Mouse (Mus musculus) neural tube, embryonic 13.5 days (tissue): ENCODE data around the gene Suv39h1. TPM values are rescaled to one million over a fixed set of nuclear protein-coding genes. Genes with fewer than 3 reads are reported as not detected.
"Not testable (repeated sequence)": the region's sequence is repeated elsewhere in the genome, so short reads cannot be mapped to it uniquely, and the experiment has no call there.

Source experiments
- ATAC-seq: fragments of 200-750 bp; cut with Nextera tagmentation; 2 replicates; pipeline ENCODE4 v1.8.0; 2017; ENCODE audit warnings: low read depth, mild to moderate bottlenecking, moderate TSS enrichment, moderate library complexity
- H3K27ac ChIP-seq: fragments of 300-500 bp; sonication (generic); replicated peaks from 2 replicates; pipeline ENCODE4 v1.5.1; 2015; ENCODE audit warnings: moderate library complexity, mild to moderate bottlenecking, inconsistent platforms
- H3K27me3 ChIP-seq: fragments of 300-500 bp; sonication (generic); 2 replicates; pipeline ENCODE4 v1.6.1; 2015; ENCODE audit warnings: mild to moderate bottlenecking, inconsistent platforms
- H3K36me3 ChIP-seq: fragments of 300-500 bp; sonication (generic); 2 replicates; pipeline ENCODE4 v1.6.1; 2015; ENCODE audit warnings: mild to moderate bottlenecking, inconsistent platforms
- H3K4me1 ChIP-seq: fragments of 300-500 bp; sonication (generic); replicated peaks from 2 replicates; pipeline ENCODE4 v1.6.1; 2015; ENCODE audit warnings: inconsistent platforms
- H3K4me2 ChIP-seq: fragments of 300-500 bp; sonication (generic); 2 replicates; pipeline ENCODE4 v1.6.1; 2015; ENCODE audit warnings: inconsistent platforms, mild to moderate bottlenecking, moderate library complexity
- H3K4me3 ChIP-seq: fragments of 300-500 bp; sonication (generic); 2 replicates; pipeline ENCODE4 v1.5.1; 2015; ENCODE audit warnings: mild to moderate bottlenecking, inconsistent platforms
- H3K9ac ChIP-seq: fragments of 300-500 bp; sonication (generic); 2 replicates; pipeline ENCODE4 v1.6.1; 2015; ENCODE audit warnings: moderate library complexity, mild to moderate bottlenecking, inconsistent platforms
- H3K9me3 ChIP-seq: fragments of 300-500 bp; sonication (generic); 2 replicates; pipeline ENCODE4 v1.6.1; 2016; ENCODE audit warnings: inconsistent platforms
- WGBS: fragments of 180-500 bp; shearing (Covaris S2); methylation state at CpG from one replicate; pipeline ENCODE4 v1.1.7; 2015; 5-methylcytosine and 5-hydroxymethylcytosine counted together
- polyA plus RNA-seq: library from polyadenylated mRNA; unstranded; fragments of >200 nt; fragmentation: Nextera tagmentation; extraction: Ambion mirVana; gene quantifications from 2 replicates; pipeline ENCODE4 v1.2.1, GENCODE M21; 2015

Suv39h1 gene
- polyA plus RNA-seq, 1 experiment from 2014 or later: 39.8 TPM

- Histone ChIP-seq H3K27ac (no peak within 1 kb of the TSS), H3K4me3 (no peak within 1 kb of the TSS), H3K9me3 (no peaks in the 10 kb centered on the region), H3K4me2 (no peak within 1 kb of the TSS), H3K27me3 (no peaks in the 10 kb centered on the region), H3K9ac (no peak within 1 kb of the TSS), H3K4me1 (no peaks in the 10 kb centered on the region), H3K36me3 (no peaks in the 10 kb centered on the region)
- ATAC-seq: no peak
- WGBS: 77% methylated on average over 2 of the region's 2 CpGs
Measured at GRCm38 (mm10) chrX:8018286-8018685, 56.3 kb downstream of the Suv39h1 start, which contains the start of gene Glod5. Gene Glod5 (minus strand): TSS chrX:8018492.

DNA sequence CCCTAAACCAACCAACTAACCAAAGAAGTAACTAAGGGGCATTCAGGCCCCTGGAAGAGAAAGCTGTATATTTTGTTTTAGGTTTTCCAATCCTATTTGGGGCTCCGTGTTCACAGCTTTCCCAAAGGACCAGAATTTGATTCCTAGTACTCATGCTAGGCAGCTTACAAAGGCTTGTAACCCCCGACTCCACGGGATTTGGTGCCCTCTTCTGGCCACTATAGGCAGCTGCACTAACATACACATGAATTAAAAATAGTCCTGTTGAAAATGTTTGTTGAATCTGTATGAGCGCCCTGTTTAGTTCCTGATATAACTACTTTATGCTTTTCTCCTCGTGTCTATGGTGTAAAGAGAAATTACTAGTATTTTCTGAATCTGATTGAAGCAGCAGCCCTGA is 57.4 kb downstream of the Suv39h1 start:
- 16% methylated on average over 5 of the region's 5 CpGs for WGBS
- Histone ChIP-seq H3K27ac (no peak overlapping the region), H3K4me1 (no peaks in the 10 kb centered on the region), H3K9ac (no peak overlapping the region), H3K27me3 (no peaks in the 10 kb centered on the region), H3K36me3 (no peaks in the 10 kb centered on the region), H3K4me3 (no peak overlapping the region), H3K9me3 (no peaks in the 10 kb centered on the region), H3K4me2 (no peak overlapping the region)
- no peak for ATAC-seq

DNA sequence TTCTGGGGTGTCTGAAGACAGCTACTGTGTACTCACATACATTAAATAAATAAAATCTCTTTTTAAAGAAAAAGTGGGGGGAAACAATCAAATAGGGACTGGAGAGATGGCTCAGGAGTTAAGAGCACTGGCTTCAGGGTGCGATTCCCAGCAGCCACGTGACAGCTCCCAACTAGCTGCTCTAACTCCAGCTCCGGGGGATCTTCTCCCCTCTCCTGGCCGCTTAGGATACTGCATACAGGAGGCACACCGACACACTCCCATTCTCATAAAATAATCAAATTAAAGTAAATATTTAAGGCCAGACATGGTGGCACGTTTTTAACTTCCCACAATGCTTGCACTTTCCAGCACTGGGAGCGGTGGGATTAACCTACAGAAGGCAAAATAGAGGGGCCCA is 58.9 kb downstream of the Suv39h1 start:
- H3K4me1 ChIP-seq, H3K4me2 ChIP-seq, H3K27ac ChIP-seq, H3K4me3 ChIP-seq, ATAC-seq, H3K9me3 ChIP-seq, H3K9ac ChIP-seq, H3K36me3 ChIP-seq, H3K27me3 ChIP-seq: not testable (repeated sequence)
- 34% methylated on average over 7 of the region's 7 CpGs for WGBS

- ATAC-seq: peak; percentile 36; the same call in 1 of the 2 replicates
Measured at GRCm38 (mm10) chrX:8013569-8014314, 60.8 kb downstream of the Suv39h1 start.

GRCm38 (mm10) chrX:8013157-8013556 is 61.4 kb downstream of the Suv39h1 start:
- H3K9ac ChIP-seq: no peak overlapping the region
- no peaks in the 10 kb centered on the region for H3K27me3 ChIP-seq
- no peaks in the 10 kb centered on the region; the same call in 1 of the 2 replicates for H3K4me1 ChIP-seq
- no peak overlapping the region for H3K4me2 ChIP-seq
- ATAC-seq: 0 out of 2 replicates have a peak, but pooled peaks have one; percentile 15
- WGBS: 16% methylated on average over 2 of the region's 2 CpGs
- H3K4me3 ChIP-seq: no peak overlapping the region
- H3K36me3 ChIP-seq: no peaks in the 10 kb centered on the region
- H3K9me3 ChIP-seq: no peaks in the 10 kb centered on the region
- H3K27ac ChIP-seq: no peak overlapping the region

More at GRCm38 (mm10) chrX:8013569-8014314, 60.8 kb downstream of the Suv39h1 start:
- no peaks in the 10 kb centered on the region; the same call in 1 of the 2 replicates for H3K4me1 ChIP-seq
- H3K9me3 ChIP-seq: no peaks in the 10 kb centered on the region
- no peaks in the 10 kb centered on the region for H3K27me3 ChIP-seq
- no peak overlapping the region for H3K4me2 ChIP-seq
- no peaks in the 10 kb centered on the region for H3K36me3 ChIP-seq
- no peak overlapping the region for H3K4me3 ChIP-seq
- WGBS: 18% methylated on average over 7 of the region's 8 CpGs
- no peak overlapping the region for H3K27ac ChIP-seq
- no peak overlapping the region for H3K9ac ChIP-seq

Other genes with a start within 250 kb of the Suv39h1 start
- gene Otud5, start 233.4 kb downstream of the Suv39h1 start, polyA plus RNA-seq: 51.8 and 52.2 TPM in 2 replicates
- gene Pim2, start 196.5 kb downstream of the Suv39h1 start, polyA plus RNA-seq: 16.7 and 18.6 TPM in 2 replicates
- 42.3 and 45.2 TPM in 2 replicates for gene Slc35a2, start 190.7 kb downstream of the Suv39h1 start, polyA plus RNA-seq
- gene Pqbp1, start 175.5 kb downstream of the Suv39h1 start, polyA plus RNA-seq: 210 and 216 TPM in 2 replicates
- 150 and 160 TPM in 2 replicates for gene Timm17b, start 175.4 kb downstream of the Suv39h1 start, polyA plus RNA-seq
- gene Gm10491, start 166.9 kb downstream of the Suv39h1 start, polyA plus RNA-seq: not detected in 2 replicates
- gene Gm10490, start 165.2 kb downstream of the Suv39h1 start, polyA plus RNA-seq: not detected in 2 replicates
- gene Pcsk1n, start 154.9 kb downstream of the Suv39h1 start, polyA plus RNA-seq: 192 and 252 TPM in 2 replicates
- gene Eras, start 146.2 kb downstream of the Suv39h1 start, polyA plus RNA-seq: 0.24 TPM in 1 of 2 replicates, not detected in the other
- gene Hdac6, start 126.9 kb downstream of the Suv39h1 start, polyA plus RNA-seq: 52.2 and 53.4 TPM in 2 replicates
- 0.56 and 0.73 TPM in 2 replicates for gene Gata1, start 96.7 kb downstream of the Suv39h1 start, polyA plus RNA-seq
- not detected in 2 replicates for gene Glod5, start 56.3 kb downstream of the Suv39h1 start, polyA plus RNA-seq
- 0.24 TPM in 1 of 2 replicates, not detected in the other for gene Was, start 15.7 kb upstream of the Suv39h1 start, polyA plus RNA-seq
- gene Wdr13, start 58.1 kb upstream of the Suv39h1 start, polyA plus RNA-seq: 47.8 and 51.7 TPM in 2 replicates
- gene Rbm3, start 71.1 kb upstream of the Suv39h1 start, polyA plus RNA-seq: 336 and 349 TPM in 2 replicates
- gene Tbc1d25, start 101.4 kb upstream of the Suv39h1 start, polyA plus RNA-seq: 20.5 and 21.2 TPM in 2 replicates
- gene Ebp, start 118.8 kb upstream of the Suv39h1 start, polyA plus RNA-seq: 27.2 and 35.5 TPM in 2 replicates
- gene Porcn, start 131.8 kb upstream of the Suv39h1 start, polyA plus RNA-seq: 40.9 and 47.3 TPM in 2 replicates
- gene Ftsj1, start 177.6 kb upstream of the Suv39h1 start, polyA plus RNA-seq: 45.5 and 49.2 TPM in 2 replicates
- gene Slc38a5, start 196.4 kb upstream of the Suv39h1 start, polyA plus RNA-seq: 24.6 and 27.9 TPM in 2 replicates